Mouse (Mus musculus) lung, adult 2 months (tissue): ENCODE measurements around the gene Fabp1.

ENCODE experiments used
- CTCF ChIP-seq: fragments of 200-500 bp; IDR thresholded peaks from 2 replicates; pipeline ENCODE4 v1.5.1; 2011; ENCODE audit warnings: mild to moderate bottlenecking, low read length, control low read depth; ENCODE audit not compliant: insufficient read depth
- POLR2A ChIP-seq: fragments of 200-500 bp; IDR thresholded peaks from 2 replicates; pipeline ENCODE4 v1.6.1; 2011; ENCODE audit warnings: low read depth, mild to moderate bottlenecking, control low read depth, low read length, borderline replicate concordance; ENCODE audit errors: extremely low read depth

DNA sequence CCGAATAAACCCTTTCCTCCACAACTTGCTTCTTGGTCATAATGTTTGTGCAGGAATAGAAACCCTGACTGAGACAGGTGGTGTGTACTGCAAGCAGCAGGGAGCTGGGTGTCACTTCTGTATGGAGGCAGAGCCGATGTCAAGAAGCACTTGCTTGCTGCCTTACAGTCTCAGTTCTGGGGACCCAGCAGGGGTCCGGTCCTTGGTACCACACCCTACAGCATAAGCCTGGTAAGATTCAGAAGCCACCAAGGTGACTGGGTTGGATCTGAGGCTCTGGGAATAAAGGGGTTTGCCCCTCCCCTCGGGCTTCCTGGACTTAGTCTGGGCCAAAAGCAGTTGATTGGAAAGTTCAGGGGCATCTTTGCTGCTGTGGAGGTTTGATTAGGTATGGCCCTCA, 46.1 kb upstream of the Fabp1 start:
- TF ChIP-seq POLR2A = no peak
- TF ChIP-seq CTCF = no peak
